In the genomic region with DNA sequence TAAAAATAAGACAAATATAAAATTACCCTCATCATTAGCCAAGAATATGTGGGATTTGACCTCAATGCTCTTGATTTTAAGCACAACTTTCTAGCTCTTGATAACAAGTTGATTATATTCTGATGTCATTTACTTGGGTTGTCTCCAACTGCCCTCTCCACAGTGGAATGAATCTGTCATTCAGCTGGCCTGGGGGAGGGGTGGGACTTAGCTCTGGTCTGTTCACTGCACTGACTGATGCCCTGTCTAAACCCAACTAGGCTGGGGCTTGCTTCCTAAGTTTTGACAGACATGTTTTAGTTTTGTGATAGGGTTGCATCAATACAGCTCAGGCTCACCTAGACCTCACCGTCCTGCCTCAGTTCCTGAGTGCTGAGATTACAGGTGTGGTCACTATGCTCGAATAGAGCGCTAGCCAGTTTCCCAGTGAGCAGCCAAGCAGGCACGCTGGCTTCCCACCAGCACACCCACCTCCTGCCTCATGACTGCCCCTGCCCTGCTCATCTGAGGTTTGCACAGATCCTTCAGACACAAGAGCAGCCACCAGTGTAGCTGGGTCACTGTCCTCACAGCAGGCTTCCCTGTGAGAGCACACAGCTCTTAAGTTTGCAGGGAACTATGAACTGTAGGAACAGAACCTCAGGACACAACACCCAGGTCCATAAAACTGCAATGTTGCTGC, we compare ENCODE assay signal across 7 mouse cellular contexts.
A peak's percentile ranks its signal among the peaks of the same experiment; 100 is the strongest.
DNase-seq lines count a peak whose midpoint lies in the region; ATAC-seq lines count a peak whose summit lies in the region.

No protein-coding gene starts in this region.

- no peak for DNase-seq in heart, embryonic 10.5 days (ENCODE audit: low spot score)
- DNase-seq in right cerebral cortex, postnatal 4 days, result peak; percentile 20
- DNase-seq in right cerebral cortex, postnatal 25 days, result no peak
- peak; percentile 23 for DNase-seq in hindbrain, embryonic 11.5 days (ENCODE audit: low spot score)
- DNase-seq in T-cell, adult 2 months (ENCODE audit: low spot score), result no peak

- no peaks in the 10 kb centered on the region for H3K27me3 ChIP-seq in heart, embryonic 16.5 days (ENCODE audit: control insufficient read depth, insufficient read depth, low read length)
- no peaks in the 10 kb centered on the region for H3K27me3 ChIP-seq in heart, embryonic 10.5 days (ENCODE audit: insufficient read depth, poor library complexity, severe bottlenecking)
- H3K27me3 ChIP-seq in hindbrain, embryonic 11.5 days (ENCODE audit: control insufficient read depth, insufficient read depth, low read length), result no peaks in the 10 kb centered on the region

- WGBS in heart, embryonic 16.5 days, result 32% methylated on average over 4 of the region's 4 CpGs
- WGBS in heart, embryonic 10.5 days, result 73% methylated on average over 4 of the region's 4 CpGs
- 88% methylated on average over 4 of the region's 4 CpGs for WGBS in hindbrain, embryonic 11.5 days

- no peak overlapping the region for H3K9ac ChIP-seq in heart, embryonic 16.5 days (ENCODE audit: low read length)
- H3K9ac ChIP-seq in hindbrain, embryonic 11.5 days (ENCODE audit: low read depth, low read length), result no peak overlapping the region

- peaks cover 33% of the 10 kb centered on the region for H3K4me1 ChIP-seq in heart, embryonic 16.5 days (ENCODE audit: control insufficient read depth, insufficient read depth, low read length)
- peaks cover 40% of the 10 kb centered on the region for H3K4me1 ChIP-seq in heart, embryonic 10.5 days
- H3K4me1 ChIP-seq in hindbrain, embryonic 11.5 days (replicated peaks; ENCODE audit: control insufficient read depth, insufficient read depth, low read length), result no peaks in the 10 kb centered on the region

- peak overlapping the region; percentile 3; the same call in 1 of the 2 replicates for H3K27ac ChIP-seq in heart, embryonic 16.5 days (ENCODE audit: low read length)
- no peak overlapping the region for H3K27ac ChIP-seq in heart, embryonic 10.5 days
- no peak overlapping the region for H3K27ac ChIP-seq in hindbrain, embryonic 11.5 days (ENCODE audit: low read depth, low read length)

- peak; percentile 43; the same call in 1 of the 2 replicates for ATAC-seq in heart, embryonic 16.5 days (replicated peaks; ENCODE audit: extremely low read depth, insufficient read depth, low FRiP score)
- no peak for ATAC-seq in hindbrain, embryonic 11.5 days (ENCODE audit: low FRiP score)
- no peak for ATAC-seq in monocyte, adult 5-6 weeks (replicated peaks; ENCODE audit: insufficient number of reproducible peaks, low FRiP score, low TSS enrichment, poor library complexity, severe bottlenecking)

- H3K9me3 ChIP-seq in heart, embryonic 16.5 days (replicated peaks; ENCODE audit: control insufficient read depth, low read length), result no peaks in the 10 kb centered on the region
- no peaks in the 10 kb centered on the region for H3K9me3 ChIP-seq in heart, embryonic 10.5 days
- no peaks in the 10 kb centered on the region for H3K9me3 ChIP-seq in hindbrain, embryonic 11.5 days (ENCODE audit: control insufficient read depth, low read length)

- H3K4me2 ChIP-seq in heart, embryonic 16.5 days (ENCODE audit: low read depth, low read length), result no peak overlapping the region
- no peak overlapping the region for H3K4me2 ChIP-seq in hindbrain, embryonic 11.5 days (replicated peaks; ENCODE audit: low read depth, low read length)

- peaks cover 7% of the 10 kb centered on the region; the same call in 1 of the 2 replicates for H3K36me3 ChIP-seq in heart, embryonic 16.5 days (ENCODE audit: control insufficient read depth, insufficient read depth)
- H3K36me3 ChIP-seq in heart, embryonic 10.5 days, result peaks cover 53% of the 10 kb centered on the region
- 0 out of 2 replicates have a peak, but pooled peaks cover 5% of the 10 kb centered on the region for H3K36me3 ChIP-seq in hindbrain, embryonic 11.5 days (ENCODE audit: control insufficient read depth, insufficient read depth, low read length)

- no peak overlapping the region for H3K4me3 ChIP-seq in heart, embryonic 16.5 days (ENCODE audit: low read length)
- no peak overlapping the region for H3K4me3 ChIP-seq in heart, embryonic 10.5 days
- no peak overlapping the region for H3K4me3 ChIP-seq in hindbrain, embryonic 11.5 days (ENCODE audit: low read depth, low read length)

Comparison
In these comparisons a context has a peak if more than half of its experiments do, and no peak if none do; other contexts are left out.
1. DNase-seq: peak in right cerebral cortex, postnatal 4 days (single experiment) and hindbrain, embryonic 11.5 days (single experiment); none in heart, embryonic 10.5 days (single experiment), right cerebral cortex, postnatal 25 days (single experiment) and T-cell, adult 2 months (single experiment).